Mouse (Mus musculus): Measurements from ENCODE around the gene Araf. TPM values are rescaled to one million over a fixed set of nuclear protein-coding genes. Genes with fewer than 3 reads are reported as not detected.

Araf gene
- polyA plus RNA-seq, 1 experiment from 2014 or later, result 97.1 TPM

Small RNA genes lying within 50 kb of the gene (microRNA-seq; reads per million reads assigned to microRNA genes)
- gene Gm24824 (ENCODE audit: insufficient number of aligned reads), result not detected
- not detected for gene Mir5617 (ENCODE audit: insufficient number of aligned reads)

Other genes starting within 250 kb of the Araf start
- gene Rgn, start 248.0 kb upstream of the Araf start, polyA plus RNA-seq (2014; fragmentation: Nextera tagmentation; extraction: Ambion mirVana), result 0.15 and 0.28 TPM in 2 replicates
- 88.9 and 95.9 TPM in 2 replicates for gene Rbm10, start 180.3 kb upstream of the Araf start, polyA plus RNA-seq (2014; fragmentation: Nextera tagmentation; extraction: Ambion mirVana)
- 172 and 184 TPM in 2 replicates for gene Ndufb11, start 180.2 kb upstream of the Araf start, polyA plus RNA-seq (2014; fragmentation: Nextera tagmentation; extraction: Ambion mirVana)
- 294 and 300 TPM in 2 replicates for gene Uba1, start 139.5 kb upstream of the Araf start, polyA plus RNA-seq (2014; fragmentation: Nextera tagmentation; extraction: Ambion mirVana)
- gene Cdk16, start 109.9 kb upstream of the Araf start, polyA plus RNA-seq (2014; fragmentation: Nextera tagmentation; extraction: Ambion mirVana), result 117 and 123 TPM in 2 replicates
- gene Usp11, start 93.9 kb upstream of the Araf start, polyA plus RNA-seq (2014; fragmentation: Nextera tagmentation; extraction: Ambion mirVana), result 69.5 and 74.3 TPM in 2 replicates
- 5.8 and 7.4 TPM in 2 replicates for gene Timp1, start 72.4 kb downstream of the Araf start, polyA plus RNA-seq (2014; fragmentation: Nextera tagmentation; extraction: Ambion mirVana)
- 11.5 and 12.6 TPM in 2 replicates for gene Syn1, start 123.2 kb downstream of the Araf start, polyA plus RNA-seq (2014; fragmentation: Nextera tagmentation; extraction: Ambion mirVana)
- gene Cfp, start 133.7 kb downstream of the Araf start, polyA plus RNA-seq (2014; fragmentation: Nextera tagmentation; extraction: Ambion mirVana), result 4.5 and 5.7 TPM in 2 replicates
- gene Elk1, start 152.8 kb downstream of the Araf start, polyA plus RNA-seq (2014; fragmentation: Nextera tagmentation; extraction: Ambion mirVana), result 9.9 and 10.0 TPM in 2 replicates
- 56.2 and 62.6 TPM in 2 replicates for gene Uxt, start 164.2 kb downstream of the Araf start, polyA plus RNA-seq (2014; fragmentation: Nextera tagmentation; extraction: Ambion mirVana)